Mouse (Mus musculus): ENCODE data around the gene Dpp6.

Gene Dpp6

GRCm38 (mm10) chr5:27060114-27060513 lies 243.1 kb downstream of the Dpp6 start:
- DNase-seq (ENCODE audit: low read depth, low spot score): no peak

- DNase-seq (ENCODE audit: low read depth, low spot score): no peak
These were observed 246.9 kb downstream of the Dpp6 start for GRCm38 (mm10) chr5:27063871-27064270.

- DNase-seq (ENCODE audit: low read depth, low spot score): no peak
These were observed 249.8 kb downstream of the Dpp6 start for GRCm38 (mm10) chr5:27066837-27067236.

GRCm38 (mm10) chr5:27075131-27075591 lies 258.2 kb downstream of the Dpp6 start:
- DNase-seq (ENCODE audit: low read depth, low spot score): peak; percentile 37

- no peak for DNase-seq (ENCODE audit: low read depth, low spot score)
These were observed 259.0 kb downstream of the Dpp6 start for GRCm38 (mm10) chr5:27076046-27076445.

GRCm38 (mm10) chr5:27077821-27078220 lies 260.8 kb downstream of the Dpp6 start:
- no peak for DNase-seq (ENCODE audit: low read depth, low spot score)

GRCm38 (mm10) chr5:27081275-27081674 lies 264.3 kb downstream of the Dpp6 start:
- no peak for DNase-seq (ENCODE audit: low read depth, low spot score)

GRCm38 (mm10) chr5:27083762-27084161 lies 266.8 kb downstream of the Dpp6 start:
- no peak for DNase-seq (ENCODE audit: low read depth, low spot score)

- DNase-seq (ENCODE audit: low read depth, low spot score): no peak
These were observed 291.2 kb downstream of the Dpp6 start for GRCm38 (mm10) chr5:27108221-27108620.

GRCm38 (mm10) chr5:27122479-27122878 lies 305.5 kb downstream of the Dpp6 start:
- DNase-seq (ENCODE audit: low read depth, low spot score): no peak

GRCm38 (mm10) chr5:27122944-27123343 lies 305.9 kb downstream of the Dpp6 start:
- no peak for DNase-seq (ENCODE audit: low read depth, low spot score)

- no peak for DNase-seq (ENCODE audit: low read depth, low spot score)
These were observed 309.0 kb downstream of the Dpp6 start for GRCm38 (mm10) chr5:27126034-27126433.

GRCm38 (mm10) chr5:27133196-27133595 lies 316.2 kb downstream of the Dpp6 start:
- DNase-seq (ENCODE audit: low read depth, low spot score): no peak

GRCm38 (mm10) chr5:27134436-27135005 lies 317.5 kb downstream of the Dpp6 start:
- no peak for DNase-seq (ENCODE audit: low read depth, low spot score)

GRCm38 (mm10) chr5:27147397-27147945 lies 330.5 kb downstream of the Dpp6 start:
- DNase-seq (ENCODE audit: low read depth, low spot score): no peak

- DNase-seq (ENCODE audit: low read depth, low spot score): no peak
These were observed 334.0 kb downstream of the Dpp6 start for GRCm38 (mm10) chr5:27151017-27151416.

GRCm38 (mm10) chr5:27155671-27156070 lies 338.7 kb downstream of the Dpp6 start:
- DNase-seq (ENCODE audit: low read depth, low spot score): no peak

- DNase-seq (ENCODE audit: low read depth, low spot score): no peak
These were observed 339.4 kb downstream of the Dpp6 start for GRCm38 (mm10) chr5:27156366-27156765.

GRCm38 (mm10) chr5:27161122-27161645 lies 344.2 kb downstream of the Dpp6 start:
- DNase-seq (ENCODE audit: low read depth, low spot score): no peak

- DNase-seq (ENCODE audit: low read depth, low spot score): no peak
These were observed 351.5 kb downstream of the Dpp6 start for GRCm38 (mm10) chr5:27168550-27168949.

GRCm38 (mm10) chr5:27184963-27185362 lies 368.0 kb downstream of the Dpp6 start:
- no peak for DNase-seq (ENCODE audit: low read depth, low spot score)

- no peak for DNase-seq (ENCODE audit: low read depth, low spot score)
These were observed 374.4 kb downstream of the Dpp6 start for GRCm38 (mm10) chr5:27191242-27191969.

GRCm38 (mm10) chr5:27194157-27194556 lies 377.2 kb downstream of the Dpp6 start:
- DNase-seq (ENCODE audit: low read depth, low spot score): no peak
